Mouse (Mus musculus) gastrocnemius, adult 8-10 months (tissue): Measurements from ENCODE around the gene Dph7. TPM values are rescaled to one million over a fixed set of nuclear protein-coding genes. Genes with fewer than 3 reads are reported as not detected.

Source experiments
- DNase-seq, 2 experiments: peaks; one replicate each; pipeline ENCODE4 v3.0.0; 2022; ENCODE audit warnings: low spot score in 2 of 2
- total RNA-seq, 4 experiments: library from RNA; stranded (reverse); gene quantifications; 2 replicates each; pipeline ENCODE4 v1.2.4; 2022

Dph7 gene
- 1 to 10 TPM; 3.8 to 4.3 (median 4.2) TPM for total RNA-seq

DNA sequence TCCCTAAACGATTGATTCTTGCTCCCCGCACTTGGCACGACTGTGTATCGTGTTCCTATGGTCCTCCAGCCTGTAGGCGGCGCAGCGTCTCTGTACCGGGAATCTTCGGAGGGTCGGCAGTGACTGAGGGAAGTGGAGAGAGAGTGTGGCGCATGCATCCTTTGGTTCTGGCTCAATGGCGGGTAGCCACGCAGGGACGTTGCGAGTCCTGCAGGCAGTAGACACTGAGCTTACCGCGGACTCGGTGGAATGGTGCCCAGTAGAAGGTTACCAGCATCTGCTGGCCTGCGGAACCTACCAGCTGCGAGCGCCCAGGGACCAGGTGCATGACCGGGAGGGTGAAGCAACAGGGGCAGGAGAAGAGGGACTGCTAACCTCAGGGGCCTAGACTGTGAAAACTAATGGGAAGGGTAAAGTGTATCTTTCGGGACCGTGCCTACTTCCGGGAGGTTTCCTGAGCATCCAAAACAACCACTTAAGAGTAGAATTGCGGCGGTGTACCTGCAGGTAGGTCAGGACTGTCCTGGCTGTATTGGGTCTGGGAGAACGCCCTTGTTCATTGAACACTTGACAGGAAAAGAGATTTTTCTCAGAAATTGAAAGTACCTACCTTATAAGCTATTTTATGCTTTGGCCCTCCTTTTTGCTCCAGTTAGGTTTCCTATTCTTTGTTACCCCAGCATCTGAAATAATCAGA is at the start of gene Dph7:
Dph7 (plus strand) TSS at position 97 of the 697 bp plus-strand sequence.
- DNase-seq, result peak; percentile 50 to 72

DNA sequence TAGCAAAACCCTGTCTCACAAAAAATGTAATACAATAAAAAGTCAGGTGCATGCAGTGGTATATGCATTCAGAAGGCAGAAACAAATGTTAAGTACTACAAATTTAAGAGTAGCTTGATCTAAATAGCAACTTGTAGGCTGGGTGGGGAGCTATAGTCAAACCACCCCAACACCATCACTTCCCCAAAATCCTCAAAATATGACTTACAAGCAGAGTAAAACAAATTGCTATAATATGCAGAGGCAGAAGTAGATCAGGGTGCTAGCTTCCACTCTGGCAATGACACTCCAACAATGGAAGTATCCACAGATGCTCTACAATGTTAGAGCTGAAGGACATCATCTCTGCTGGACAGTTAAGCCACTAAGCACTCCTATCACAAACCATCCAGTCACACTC is 49.6 kb upstream of the Dph7 start:
- no peak for DNase-seq

DNA sequence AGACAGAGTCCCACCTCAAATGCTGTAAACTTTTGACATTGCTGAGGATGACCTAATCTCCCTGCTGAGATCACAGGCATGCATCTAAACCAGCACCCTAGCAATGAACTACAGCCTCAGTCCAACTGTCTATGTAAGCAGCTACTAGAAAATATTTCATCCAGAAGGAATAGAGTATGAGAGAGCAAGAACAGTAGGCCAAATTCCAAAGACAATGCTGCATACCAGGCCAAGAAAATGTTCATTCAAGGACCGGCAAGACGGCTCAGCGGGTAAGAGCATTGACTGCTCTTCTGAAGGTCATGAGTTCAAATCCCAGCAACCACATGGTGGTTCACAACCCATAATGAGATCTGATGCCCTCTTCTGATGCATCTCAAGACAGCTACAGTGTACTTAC is 47.4 kb upstream of the Dph7 start:
- DNase-seq, result no peak

DNA sequence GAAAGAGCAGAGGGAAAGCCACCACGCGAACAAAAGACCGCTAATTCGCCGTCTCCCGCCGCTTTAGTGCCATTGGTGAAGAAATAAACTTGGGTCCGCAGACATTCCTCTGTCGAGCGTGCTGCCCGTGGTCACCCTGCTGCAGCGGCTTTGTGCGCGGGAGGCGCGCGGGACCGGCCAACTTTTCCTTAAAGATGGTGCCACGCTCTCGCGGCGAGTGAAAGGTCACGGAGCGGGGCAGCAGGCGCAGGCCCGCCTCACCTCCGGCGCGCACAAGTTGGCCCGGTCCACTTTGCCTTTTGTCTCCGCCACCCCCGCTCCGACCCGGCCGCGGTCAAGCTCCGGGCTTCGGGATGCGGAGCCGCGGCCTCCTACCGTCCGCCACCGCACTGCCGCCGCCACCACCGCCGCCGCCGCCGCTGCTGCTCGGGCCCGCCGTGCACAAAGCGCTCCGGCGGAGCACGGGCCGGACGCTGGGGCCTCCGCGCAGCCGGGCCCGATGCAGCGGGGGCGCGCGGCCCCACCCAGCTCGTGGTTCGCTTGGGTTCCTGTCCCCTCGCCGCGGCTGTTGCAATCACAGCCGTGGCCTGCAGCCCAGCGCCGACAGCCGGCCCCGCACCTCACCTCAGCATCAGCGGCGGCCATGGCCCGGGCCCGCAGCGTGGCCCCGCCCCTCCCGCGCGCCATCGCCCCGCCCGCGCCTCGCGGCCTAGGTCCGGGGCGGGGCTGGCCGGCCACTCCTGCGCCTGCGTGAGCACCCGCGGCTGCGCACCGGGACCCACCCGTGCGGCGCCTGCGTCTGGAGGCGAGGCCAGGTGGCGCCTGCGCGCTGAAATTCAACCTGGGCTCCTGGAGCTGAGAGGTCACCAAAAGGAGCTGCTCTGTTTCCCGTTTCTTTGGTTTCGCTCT is 43.0 kb upstream of the Dph7 start, which contains the start of gene Ehmt1:
Ehmt1 (minus strand) TSS at position 685 of the 909 bp plus-strand sequence.
- peak; percentile 91 to 94 for DNase-seq

- no peak for DNase-seq
Measured at GRCm38 (mm10) chr2:24919839-24920175, 42.4 kb upstream of the Dph7 start.

DNA sequence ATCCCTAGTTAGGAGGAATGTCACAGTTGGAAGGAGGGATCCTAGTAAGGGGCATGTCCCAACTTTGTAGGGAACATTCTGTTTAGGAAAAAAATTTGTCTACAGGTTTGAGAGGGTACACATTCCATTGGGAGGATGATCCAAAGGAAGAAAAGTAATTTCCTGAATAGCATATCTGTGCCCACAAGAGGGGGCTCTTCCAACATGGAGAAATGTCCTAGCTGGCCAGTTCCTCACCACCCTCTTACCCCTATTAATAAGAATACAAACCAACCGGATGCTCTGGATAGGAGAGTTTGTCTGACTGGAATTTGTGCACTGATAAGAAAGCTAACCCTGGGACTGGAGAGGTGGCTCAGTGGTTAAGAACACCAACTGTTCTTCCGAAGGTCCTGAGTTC is 38.6 kb upstream of the Dph7 start:
- no peak for DNase-seq

DNA sequence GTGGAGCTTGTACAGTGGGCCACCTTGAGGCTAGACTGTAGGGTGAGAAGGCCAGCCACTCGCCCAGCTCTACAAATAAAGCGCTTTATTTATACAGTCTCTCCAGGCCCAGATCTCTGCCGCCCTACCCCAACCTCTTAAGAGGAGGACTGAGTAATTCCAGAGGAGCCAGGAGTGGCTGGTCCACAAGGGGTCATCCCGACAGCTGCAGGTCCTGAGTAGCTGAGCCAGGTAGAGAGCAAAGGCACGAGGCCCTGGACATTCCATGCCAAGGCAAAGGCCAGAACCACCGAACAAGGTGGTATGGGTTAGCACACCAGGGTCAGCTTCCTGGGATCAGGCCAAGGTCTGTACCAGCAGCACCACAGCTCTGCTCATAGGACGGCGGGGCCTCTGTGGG is 36.9 kb upstream of the Dph7 start:
- no peak for DNase-seq

DNA sequence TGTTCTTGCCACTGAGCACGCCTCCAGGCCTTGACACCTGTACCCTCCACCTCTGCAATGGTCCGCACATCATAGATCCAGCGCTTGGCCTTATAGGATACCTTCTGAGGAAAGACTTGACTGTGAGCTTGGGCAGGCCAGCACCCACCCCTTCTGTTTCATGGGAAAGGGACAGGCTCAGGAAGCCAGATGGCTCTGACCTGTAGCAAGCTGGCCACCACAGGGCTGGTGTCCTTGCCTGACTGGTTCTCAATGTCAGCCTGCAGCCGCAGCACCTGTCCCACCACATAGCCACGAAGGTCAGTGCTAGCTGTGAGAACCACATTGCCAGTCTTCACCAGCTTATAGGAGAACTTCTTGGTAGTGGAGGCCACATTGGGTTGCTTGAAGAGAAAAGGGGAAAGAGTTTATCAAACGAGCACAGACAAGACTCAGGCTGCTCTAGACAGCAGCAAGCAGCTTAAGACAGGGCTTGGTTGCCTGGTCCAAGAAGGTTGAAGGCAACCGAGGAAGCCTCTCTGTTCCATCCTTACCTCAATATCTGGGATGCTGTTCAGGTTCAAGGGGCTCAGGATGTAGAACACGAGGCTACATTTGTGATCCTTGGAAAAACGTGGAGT is 35.7 kb upstream of the Dph7 start:
- no peak for DNase-seq

DNA sequence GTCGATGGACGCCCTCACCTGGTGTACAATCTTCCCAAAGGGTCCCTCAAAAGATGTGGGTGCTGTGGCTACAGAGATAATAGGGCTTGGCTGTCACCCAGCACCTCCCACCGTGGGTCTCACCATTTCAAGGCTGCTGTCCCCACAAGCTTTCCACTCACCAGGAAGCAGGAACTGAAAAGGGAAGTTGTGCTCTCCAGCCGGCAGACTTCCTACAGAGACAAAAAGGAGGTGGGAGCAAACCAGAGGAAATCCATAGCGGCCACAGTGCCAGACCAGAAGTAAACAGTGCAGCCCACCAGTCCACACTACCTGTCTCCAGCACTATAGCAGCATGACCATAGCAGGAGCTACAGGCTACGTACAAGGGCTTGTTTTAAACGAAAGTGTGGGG is 35.2 kb upstream of the Dph7 start:
- no peak for DNase-seq

GRCm38 (mm10) chr2:24927810-24928479 is 34.3 kb upstream of the Dph7 start:
- peak; percentile 67 to 75 for DNase-seq

DNA sequence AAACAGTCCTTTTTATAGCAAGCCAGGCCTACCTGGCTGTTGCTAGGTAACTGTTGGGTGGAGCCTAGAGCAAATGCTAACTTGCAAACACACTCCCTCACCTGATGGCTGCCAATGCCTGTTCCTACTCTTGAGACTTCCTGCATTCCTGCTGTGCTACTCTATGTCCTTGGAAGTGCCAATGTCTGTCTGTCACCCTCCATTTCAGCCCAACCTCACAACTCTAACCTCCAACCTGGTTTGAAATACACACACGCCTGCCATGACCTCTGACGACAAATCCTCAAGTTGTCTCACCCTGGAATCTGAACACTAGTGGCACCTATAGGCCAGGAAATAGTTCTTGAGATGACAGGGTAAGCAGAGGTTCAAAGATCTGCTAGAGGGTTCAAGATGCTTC is 33.1 kb upstream of the Dph7 start:
- DNase-seq, result no peak

GRCm38 (mm10) chr2:24929593-24929992 is 32.6 kb upstream of the Dph7 start:
- no peak for DNase-seq

DNA sequence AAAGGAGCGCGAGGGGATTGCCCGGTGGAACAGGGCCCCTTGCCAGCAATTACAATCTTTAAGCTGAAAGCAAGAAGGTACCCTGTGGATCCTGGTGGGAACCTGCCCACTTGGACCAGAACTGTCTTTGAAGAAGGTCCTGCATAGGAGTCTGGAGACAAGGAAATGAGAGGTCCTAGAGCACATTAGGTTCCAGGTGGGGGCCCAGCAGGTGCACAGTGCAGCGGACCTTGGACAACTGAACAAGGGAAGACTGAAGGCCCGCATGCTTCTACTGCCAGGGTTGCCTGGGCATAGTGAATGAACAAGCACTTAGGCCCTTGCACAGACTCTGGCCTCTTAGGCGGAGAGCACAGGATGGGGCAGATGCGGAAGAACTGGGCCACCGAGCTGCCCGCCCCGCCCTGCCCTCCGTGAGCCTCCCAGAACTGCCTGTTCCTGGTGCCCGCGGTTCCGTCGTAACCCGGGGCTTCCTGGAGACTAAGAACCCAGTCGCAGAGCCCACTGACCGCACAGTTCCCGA is 27.7 kb upstream of the Dph7 start:
- DNase-seq, result no peak

- peak; percentile 86 to 89 for DNase-seq
Measured at GRCm38 (mm10) chr2:24935057-24935796, 27.0 kb upstream of the Dph7 start, which contains the start of gene Arrdc1. Gene Arrdc1 (minus strand): TSS chr2:24935252.

DNA sequence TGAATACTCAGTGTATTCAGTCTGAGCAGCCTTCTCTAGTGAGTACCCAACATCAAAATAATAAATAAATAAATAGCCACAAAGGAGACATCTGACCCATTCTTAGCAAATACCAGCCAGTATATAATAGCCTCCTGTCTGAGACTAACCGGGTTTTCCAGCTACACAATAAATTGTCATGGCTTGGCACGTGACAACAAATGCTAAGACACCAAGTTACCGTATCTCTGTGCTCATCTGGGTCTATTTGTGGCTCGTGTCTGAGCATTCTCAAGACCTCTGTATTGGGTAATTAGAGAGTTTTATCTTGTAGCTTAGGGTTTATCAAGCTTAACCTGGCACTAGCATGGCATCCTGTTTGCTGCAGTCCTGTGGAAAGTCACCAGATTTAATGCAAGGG is 20.1 kb upstream of the Dph7 start:
- no peak for DNase-seq

DNA sequence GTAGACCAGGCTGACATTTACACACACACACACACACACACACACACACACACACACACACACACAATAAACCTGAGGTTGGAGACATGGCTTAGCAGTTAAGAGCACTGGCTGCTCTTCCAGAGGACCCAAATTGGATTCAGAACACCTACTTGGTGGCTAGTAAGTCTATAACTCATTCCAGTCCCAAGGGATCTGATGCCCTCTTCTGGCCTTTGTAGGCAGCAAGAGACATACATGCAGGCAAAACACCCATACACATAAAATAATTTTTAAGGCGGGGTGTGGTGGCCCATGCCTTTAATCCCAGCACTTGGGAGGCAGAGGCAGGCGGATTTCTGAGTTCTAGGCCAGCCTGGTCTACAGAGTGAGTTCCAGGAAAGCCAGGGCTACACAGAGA is 17.9 kb upstream of the Dph7 start:
- DNase-seq, result peak in 1 of 2 experiments; percentile 6

DNA sequence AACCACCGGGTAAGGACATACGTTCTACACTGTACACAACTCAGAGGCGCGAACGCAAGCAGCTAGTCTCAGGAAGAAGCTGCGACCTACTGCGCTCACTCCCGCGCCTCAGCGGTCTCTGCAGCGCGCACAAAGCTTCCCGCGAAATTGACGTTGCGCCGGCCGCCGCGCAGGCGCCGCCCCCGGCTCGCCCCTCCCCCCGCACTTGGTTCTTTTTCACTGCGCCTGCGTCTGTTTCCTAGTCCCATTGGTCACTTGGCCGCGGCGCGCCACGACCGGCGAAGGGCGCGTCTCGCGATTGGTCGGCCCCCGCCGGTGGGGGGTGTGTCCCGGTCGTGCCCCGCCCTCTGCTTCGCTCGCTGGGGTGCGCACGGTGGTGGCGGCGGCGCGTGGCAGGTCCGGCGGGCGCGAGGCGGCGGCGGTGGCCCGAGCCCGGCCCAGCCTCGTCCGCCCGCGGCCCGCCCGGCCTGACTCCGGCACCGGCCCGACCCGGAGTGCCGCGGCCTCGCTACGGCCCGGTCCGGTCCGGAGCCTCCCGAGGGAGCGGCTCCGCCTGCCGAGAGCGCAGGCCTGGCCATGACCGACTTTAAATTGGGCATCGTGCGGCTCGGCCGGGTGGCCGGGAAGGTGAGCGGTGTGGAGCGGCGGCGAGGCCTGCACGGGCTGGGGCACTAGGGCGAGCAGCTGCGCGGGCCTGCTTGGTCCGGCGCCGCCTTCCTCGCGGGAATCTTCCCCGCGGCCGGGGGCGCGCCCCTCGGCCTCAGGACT is 12.6 kb upstream of the Dph7 start, which contains the start of gene Zmynd19:
Zmynd19 (plus strand) TSS at position 372 of the 768 bp plus-strand sequence.
- peak; percentile 96 to 97 for DNase-seq

GRCm38 (mm10) chr2:24950189-24950535 is 12.0 kb upstream of the Dph7 start:
- no peak for DNase-seq

DNA sequence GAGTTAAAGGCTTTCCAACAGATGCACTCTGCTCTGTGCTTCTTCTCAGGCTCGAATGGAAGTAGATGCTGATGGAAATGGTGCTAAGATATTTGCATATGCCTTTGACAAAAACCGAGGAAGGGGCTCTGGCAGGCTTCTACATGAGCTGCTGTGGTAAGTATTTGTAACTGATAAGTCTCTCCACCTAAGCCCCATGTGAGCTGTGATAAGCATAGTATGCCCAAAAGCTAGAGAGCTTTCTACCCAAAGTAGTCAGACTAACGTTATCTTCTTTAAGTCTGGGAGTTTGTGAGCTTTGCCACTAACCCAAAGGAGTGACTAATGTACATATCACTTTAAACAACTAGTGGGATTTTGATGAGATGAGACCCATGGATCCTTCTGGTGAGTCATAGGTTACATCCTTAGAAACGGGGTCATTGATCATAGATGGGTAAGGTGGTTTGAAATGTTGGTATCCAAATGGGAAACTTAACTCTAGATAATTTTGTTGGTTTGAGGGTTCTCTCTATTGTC is 9.6 kb upstream of the Dph7 start:
- DNase-seq, result no peak

- DNase-seq, result no peak
Measured at GRCm38 (mm10) chr2:24960910-24961309, 1.3 kb upstream of the Dph7 start.
